ENCODE assay signal across 30 mouse cellular contexts in the genomic region with DNA sequence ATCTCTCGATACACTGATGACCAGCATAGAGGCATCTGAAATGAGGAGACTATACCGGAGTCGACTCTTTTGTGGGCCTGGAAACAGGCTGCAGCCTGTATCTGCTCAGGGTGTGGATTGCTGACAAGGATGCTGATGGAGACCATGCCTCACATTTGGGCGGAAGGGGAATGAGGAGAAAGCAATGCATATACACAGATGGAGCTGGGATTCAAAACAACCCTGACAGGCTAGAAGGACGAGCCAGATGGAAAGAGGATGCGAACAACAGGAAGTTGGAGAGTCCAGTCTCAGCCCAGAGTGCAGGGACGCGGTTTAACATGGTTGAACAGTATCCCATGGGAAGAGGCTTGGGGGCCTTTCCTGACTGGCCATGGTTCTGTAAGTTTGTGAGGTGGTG. TPM values are rescaled to one million over a fixed set of nuclear protein-coding genes. Genes with fewer than 3 reads are reported as not detected.
A peak's percentile ranks its signal among the peaks of the same experiment; 100 is the strongest.
DNase-seq lines count a peak whose midpoint lies in the region; ATAC-seq and TF ChIP-seq lines count a peak whose summit lies in the region.
"Had no signal": no experiment of that assay in that cellular context is flagged by ENCODE, and none has a peak within 500 bp of the region (broad histone marks: within the 10 kb centered on the region; RNA-seq: fewer than 3 reads in every experiment).

No protein-coding gene starts in this region.

- no peaks in the 10 kb centered on the region for H3K27me3 ChIP-seq in heart, embryonic 12.5 days (replicated peaks)
- H3K27me3 ChIP-seq in intestine, embryonic 14.5 days (replicated peaks; ENCODE audit: control insufficient read depth, insufficient read depth, low read length), result no peaks in the 10 kb centered on the region
- no peaks in the 10 kb centered on the region for H3K27me3 ChIP-seq in intestine, postnatal 0 days (replicated peaks; ENCODE audit: control insufficient read depth, insufficient read depth, low read length)
- no peaks in the 10 kb centered on the region for H3K27me3 ChIP-seq in intestine, embryonic 16.5 days (replicated peaks; ENCODE audit: control insufficient read depth, insufficient read depth, low read length)
- H3K27me3 ChIP-seq: hindbrain, embryonic 12.5 days; limb, embryonic 15.5 days; liver, embryonic 13.5 days had no signal

- H3K36me3 ChIP-seq in heart, embryonic 12.5 days, result no peaks in the 10 kb centered on the region
- no peaks in the 10 kb centered on the region for H3K36me3 ChIP-seq in intestine, embryonic 14.5 days (ENCODE audit: control insufficient read depth, insufficient read depth, low read length)
- no peaks in the 10 kb centered on the region for H3K36me3 ChIP-seq in intestine, postnatal 0 days (ENCODE audit: control insufficient read depth, insufficient read depth)
- H3K36me3 ChIP-seq in intestine, embryonic 16.5 days (ENCODE audit: control insufficient read depth, insufficient read depth, low read length), result no peaks in the 10 kb centered on the region
- H3K36me3 ChIP-seq: hindbrain, embryonic 12.5 days; limb, embryonic 10.5 days; limb, embryonic 15.5 days; liver, embryonic 13.5 days had no signal

- H3K9ac ChIP-seq in heart, embryonic 12.5 days, result no peak overlapping the region
- no peak overlapping the region for H3K9ac ChIP-seq in intestine, embryonic 14.5 days (ENCODE audit: low read length)
- H3K9ac ChIP-seq in intestine, postnatal 0 days (ENCODE audit: low read depth, low read length), result no peak overlapping the region
- H3K9ac ChIP-seq in intestine, embryonic 16.5 days (ENCODE audit: low read depth, low read length), result no peak overlapping the region
- H3K9ac ChIP-seq: hindbrain, embryonic 12.5 days; limb, embryonic 15.5 days; liver, embryonic 13.5 days had no signal

- peak; percentile 42 to 51 for DNase-seq in heart, adult 18-20 months
- peak; percentile 43 for DNase-seq in intestine, embryonic 14.5 days (ENCODE audit: low spot score)
- peak; percentile 13 to 24 for DNase-seq in heart, postnatal 14 days
- DNase-seq in gastrocnemius, postnatal 36 days, result no peak
- no peak for DNase-seq in layer of hippocampus, adult 2 months (ENCODE audit: low spot score in 2 of 2)
- DNase-seq: adrenal gland, postnatal 14 days; cerebellum, adult 11 months; cerebellum, adult 9-10 months; gastrocnemius, adult 2 months; kidney, adult 8-10 months; layer of hippocampus, postnatal 36 days; liver, embryonic 13.5 days; lung, adult 18-20 months; lung, postnatal 14 days; midbrain, embryonic 14.5 days; right cerebral cortex, postnatal 14 days; thymus, adult 2 months; thymus, postnatal 4 days had no signal

- ATAC-seq in heart, embryonic 12.5 days (ENCODE audit: insufficient number of reproducible peaks, low FRiP score), result no peak
- no peak for ATAC-seq in intestine, embryonic 14.5 days (replicated peaks; ENCODE audit: low FRiP score, low TSS enrichment, low read depth)
- ATAC-seq in intestine, postnatal 0 days, result no peak
- peak; percentile 65; the same call in 1 of the 2 replicates for ATAC-seq in intestine, embryonic 16.5 days
- ATAC-seq: forebrain, embryonic 16.5 days; hindbrain, postnatal 0 days had no signal

- 65% methylated on average over 8 of the region's 8 CpGs for WGBS in heart, embryonic 12.5 days
- 51% methylated on average over 8 of the region's 8 CpGs for WGBS in intestine, embryonic 14.5 days
- 60% methylated on average over 8 of the region's 8 CpGs for WGBS in intestine, postnatal 0 days
- 65% methylated on average over 8 of the region's 8 CpGs for WGBS in intestine, embryonic 16.5 days

- no peaks in the 10 kb centered on the region for H3K4me1 ChIP-seq in heart, embryonic 12.5 days (replicated peaks)
- H3K4me1 ChIP-seq in intestine, embryonic 14.5 days (replicated peaks; ENCODE audit: control insufficient read depth, insufficient read depth, low read length), result 0 out of 2 replicates have a peak, but pooled peaks cover 5% of the 10 kb centered on the region
- H3K4me1 ChIP-seq in intestine, postnatal 0 days (replicated peaks; ENCODE audit: control insufficient read depth, insufficient read depth, low read length), result no peaks in the 10 kb centered on the region
- no peaks in the 10 kb centered on the region for H3K4me1 ChIP-seq in intestine, embryonic 16.5 days (ENCODE audit: control insufficient read depth, insufficient read depth, low read length)
- H3K4me1 ChIP-seq: hindbrain, embryonic 12.5 days; liver, embryonic 13.5 days had no signal

- TF ChIP-seq CTCF in intestine, postnatal 0 days (IDR thresholded peaks at IDR 0.05; ENCODE audit: low read depth), result no peak
- no peak for TF ChIP-seq CTCF in layer of hippocampus, adult 2 months (conservative IDR thresholded peaks at IDR 0.05)

- intact Hi-C loops in heart, postnatal 14 days (cut with DNase I), result no loop called here
- intact Hi-C loops in gastrocnemius, postnatal 36 days (cut with DNase I), result no loop called here

- H3K4me2 ChIP-seq in heart, embryonic 12.5 days, result no peak overlapping the region
- H3K4me2 ChIP-seq in intestine, embryonic 14.5 days (ENCODE audit: low read length), result no peak overlapping the region
- H3K4me2 ChIP-seq in intestine, postnatal 0 days (replicated peaks; ENCODE audit: low read depth), result no peak overlapping the region
- H3K4me2 ChIP-seq in intestine, embryonic 16.5 days (ENCODE audit: low read depth, low read length), result no peak overlapping the region
- H3K4me2 ChIP-seq: hindbrain, embryonic 12.5 days; limb, embryonic 15.5 days; liver, embryonic 13.5 days had no signal

- no peak overlapping the region for H3K27ac ChIP-seq in heart, embryonic 12.5 days (ENCODE audit: poor library complexity, severe bottlenecking)
- peak overlapping the region; percentile 5; the same call in 1 of the 2 replicates for H3K27ac ChIP-seq in intestine, embryonic 14.5 days (ENCODE audit: low read depth)
- no peak overlapping the region for H3K27ac ChIP-seq in intestine, postnatal 0 days (ENCODE audit: low read depth, low read length)
- 0 out of 2 replicates have a peak overlapping the region, but pooled peaks have one; percentile 29 for H3K27ac ChIP-seq in intestine, embryonic 16.5 days (ENCODE audit: low read length)
- H3K27ac ChIP-seq in layer of hippocampus, adult 2 months, result no peak overlapping the region
- H3K27ac ChIP-seq: gastrocnemius, adult 2 months; hindbrain, embryonic 12.5 days; hindbrain, postnatal 0 days; limb, embryonic 10.5 days; limb, embryonic 15.5 days; liver, embryonic 13.5 days had no signal

- H3K9me3 ChIP-seq in heart, embryonic 12.5 days (replicated peaks), result no peaks in the 10 kb centered on the region
- no peaks in the 10 kb centered on the region for H3K9me3 ChIP-seq in intestine, embryonic 14.5 days (ENCODE audit: control insufficient read depth, low read length)
- no peaks in the 10 kb centered on the region for H3K9me3 ChIP-seq in intestine, postnatal 0 days (ENCODE audit: control insufficient read depth)
- no peaks in the 10 kb centered on the region for H3K9me3 ChIP-seq in intestine, embryonic 16.5 days (ENCODE audit: control insufficient read depth, low read length)
- H3K9me3 ChIP-seq: hindbrain, embryonic 12.5 days; limb, embryonic 10.5 days; limb, embryonic 15.5 days; liver, embryonic 13.5 days had no signal

- H3K4me3 ChIP-seq in heart, embryonic 12.5 days, result no peak overlapping the region
- H3K4me3 ChIP-seq in intestine, embryonic 14.5 days (ENCODE audit: low read depth, low read length), result no peak overlapping the region
- no peak overlapping the region for H3K4me3 ChIP-seq in intestine, postnatal 0 days (ENCODE audit: low read depth, low read length)
- no peak overlapping the region for H3K4me3 ChIP-seq in intestine, embryonic 16.5 days (ENCODE audit: low read length)
- H3K4me3 ChIP-seq in layer of hippocampus, adult 2 months, result no peak overlapping the region
- H3K4me3 ChIP-seq: erythroblast, embryonic 14.5 days; gastrocnemius, adult 2 months; hindbrain, embryonic 12.5 days; limb, embryonic 10.5 days; limb, embryonic 15.5 days; liver, embryonic 13.5 days had no signal

RNA-seq across cellular contexts. Expression of a gene that starts 34.6 kb away (rescaled TPM):
- 1 to 10 TPM; 6.0 to 6.4 TPM for total RNA-seq in heart, adult 18-20 months (2021)
- 0.57 and 0.63 TPM in 2 replicates for polyA plus RNA-seq in heart, embryonic 12.5 days (2016; fragmentation: Nextera tagmentation; extraction: Ambion mirVana)
- polyA plus RNA-seq in intestine, embryonic 14.5 days (2014; fragmentation: Nextera tagmentation; extraction: Ambion mirVana), result 0.41 and 0.56 TPM in 2 replicates
- 0.96 and 1.3 TPM in 2 replicates for polyA plus RNA-seq in intestine, postnatal 0 days (2015; fragmentation: Nextera tagmentation; extraction: Ambion mirVana)
- total RNA-seq in heart, postnatal 14 days (2021), result 1 to 10 TPM; 8.4 to 9.9 TPM
- 0.61 and 0.68 TPM in 2 replicates for polyA plus RNA-seq in intestine, embryonic 16.5 days (2015; fragmentation: Nextera tagmentation; extraction: Ambion mirVana)
- 1 to 10 TPM; 2.3 to 4.5 TPM for total RNA-seq in gastrocnemius, postnatal 36 days (2021)
- 1 to 10 TPM; 1.4 to 1.7 TPM for total RNA-seq in layer of hippocampus, adult 2 months (2021)
- total RNA-seq: common myeloid progenitor, adult 5-6 weeks; MEL; monocyte, adult 5-6 weeks had no signal
- polyA plus RNA-seq: erythroblast, embryonic 14.5 days had no signal

Comparison
In these comparisons a context has a peak if more than half of its experiments do, and no peak if none do; other contexts are left out.
1. H3K27ac ChIP-seq: peak in intestine, embryonic 14.5 days (single experiment) and intestine, embryonic 16.5 days (single experiment); none in heart, embryonic 12.5 days (single experiment), intestine, postnatal 0 days (single experiment) and layer of hippocampus, adult 2 months (single experiment).
2. DNase-seq: peak in heart, adult 18-20 months (2 of 2), intestine, embryonic 14.5 days (single experiment) and heart, postnatal 14 days (2 of 2); none in gastrocnemius, postnatal 36 days (0 of 2) and layer of hippocampus, adult 2 months (0 of 2).